8 mouse cellular contexts compared by ENCODE assay signal in the genomic region with DNA sequence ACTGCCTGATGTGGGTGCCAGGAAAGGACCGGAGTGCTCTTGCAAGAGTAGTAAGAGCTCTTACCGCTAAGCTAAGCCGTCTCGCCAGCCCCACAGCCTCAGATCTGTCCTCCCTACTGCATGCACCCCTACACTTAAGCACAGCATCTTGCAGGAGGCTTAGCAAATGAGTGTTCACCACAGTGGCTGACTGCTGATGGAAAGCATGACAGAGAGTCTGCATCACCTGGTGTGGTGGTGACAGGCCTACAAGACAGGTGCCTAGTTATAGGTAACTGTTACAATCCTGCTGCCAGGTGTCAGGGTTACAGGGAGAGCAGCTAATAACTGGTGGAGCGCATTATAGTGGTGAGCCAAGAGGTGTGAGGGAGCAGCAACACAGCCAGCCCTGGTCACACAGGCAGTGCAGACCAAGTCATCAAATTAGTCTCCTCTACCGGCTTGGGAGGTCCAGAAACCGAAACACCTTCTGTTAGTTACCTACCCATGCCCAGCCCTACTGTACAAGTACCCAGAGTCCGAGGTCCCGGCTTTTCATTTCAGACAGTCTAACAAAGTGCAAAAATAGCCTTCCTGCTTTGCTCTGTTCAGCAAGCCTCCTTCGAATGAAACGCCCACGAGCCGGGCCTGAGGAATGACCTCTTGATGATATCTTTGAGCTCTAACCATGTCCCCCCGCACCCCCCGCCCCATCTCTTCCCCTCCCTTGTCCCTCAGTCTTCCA. TPM values are rescaled to one million over a fixed set of nuclear protein-coding genes. Genes with fewer than 3 reads are reported as not detected.
DNase-seq lines count a peak whose midpoint lies in the region; ATAC-seq and TF ChIP-seq lines count a peak whose summit lies in the region.

No protein-coding gene starts in this region.

- peak overlapping the region; percentile 88 for H3K4me3 ChIP-seq in kidney, embryonic 14.5 days (ENCODE audit: low read length)
- peak overlapping the region; percentile 80 for H3K4me3 ChIP-seq in embryonic facial prominence, embryonic 12.5 days
- H3K4me3 ChIP-seq in midbrain, postnatal 0 days (ENCODE audit: low read depth, low read length) = peak overlapping the region; percentile 74

- H3K36me3 ChIP-seq in kidney, embryonic 14.5 days (ENCODE audit: control insufficient read depth, insufficient read depth, low read length) = no peaks in the 10 kb centered on the region
- no peaks in the 10 kb centered on the region for H3K36me3 ChIP-seq in embryonic facial prominence, embryonic 12.5 days
- no peaks in the 10 kb centered on the region for H3K36me3 ChIP-seq in midbrain, postnatal 0 days (ENCODE audit: insufficient read depth, low read length)

- H3K27me3 ChIP-seq in kidney, embryonic 14.5 days (ENCODE audit: control insufficient read depth, insufficient read depth, low read length) = no peaks in the 10 kb centered on the region
- no peaks in the 10 kb centered on the region for H3K27me3 ChIP-seq in embryonic facial prominence, embryonic 12.5 days
- H3K27me3 ChIP-seq in midbrain, postnatal 0 days (ENCODE audit: insufficient read depth, low read length) = no peaks in the 10 kb centered on the region

- peak overlapping the region; percentile 91 for H3K4me2 ChIP-seq in kidney, embryonic 14.5 days (replicated peaks; ENCODE audit: low read depth, low read length)
- peak overlapping the region; percentile 72 for H3K4me2 ChIP-seq in embryonic facial prominence, embryonic 12.5 days (replicated peaks)
- peak overlapping the region; percentile 87 for H3K4me2 ChIP-seq in midbrain, postnatal 0 days (ENCODE audit: low read depth, low read length, poor library complexity, severe bottlenecking)

- H3K4me1 ChIP-seq in kidney, embryonic 14.5 days (ENCODE audit: control insufficient read depth, insufficient read depth, low read length) = peaks cover 42% of the 10 kb centered on the region
- peaks cover 42% of the 10 kb centered on the region for H3K4me1 ChIP-seq in embryonic facial prominence, embryonic 12.5 days
- H3K4me1 ChIP-seq in midbrain, postnatal 0 days (ENCODE audit: insufficient read depth, low read length) = peaks cover 21% of the 10 kb centered on the region

- H3K27ac ChIP-seq in kidney, embryonic 14.5 days (ENCODE audit: low read depth, low read length) = peak overlapping the region; percentile 91
- peak overlapping the region; percentile 86 for H3K27ac ChIP-seq in embryonic facial prominence, embryonic 12.5 days
- H3K27ac ChIP-seq in midbrain, postnatal 0 days (ENCODE audit: low read depth, low read length) = peak overlapping the region; percentile 91

- peak overlapping the region; percentile 91 for H3K9ac ChIP-seq in kidney, embryonic 14.5 days (ENCODE audit: low read depth, low read length)
- H3K9ac ChIP-seq in embryonic facial prominence, embryonic 12.5 days = peak overlapping the region; percentile 88
- H3K9ac ChIP-seq in midbrain, postnatal 0 days (replicated peaks; ENCODE audit: low read length, poor library complexity, severe bottlenecking) = peak overlapping the region; percentile 93

- H3K9me3 ChIP-seq in kidney, embryonic 14.5 days (ENCODE audit: control insufficient read depth, low read length) = no peaks in the 10 kb centered on the region
- H3K9me3 ChIP-seq in embryonic facial prominence, embryonic 12.5 days = no peaks in the 10 kb centered on the region
- no peaks in the 10 kb centered on the region for H3K9me3 ChIP-seq in midbrain, postnatal 0 days (ENCODE audit: low read length)

- 12% methylated on average over 15 of the region's 15 CpGs for WGBS in kidney, embryonic 14.5 days
- 13% methylated on average over 15 of the region's 15 CpGs for WGBS in embryonic facial prominence, embryonic 12.5 days
- 4% methylated on average over 15 of the region's 15 CpGs for WGBS in midbrain, postnatal 0 days

- TF ChIP-seq CTCF in midbrain, postnatal 0 days (IDR thresholded peaks at IDR 0.05) = peak; percentile 9; the same call in 1 of the 2 replicates

- no peak for DNase-seq in kidney, adult 11 months
- DNase-seq in kidney, postnatal 10 days = peak; percentile 65
- peak; percentile 28 for DNase-seq in midbrain, postnatal 0 days (ENCODE audit: low spot score)
- no peak for DNase-seq in spleen, postnatal 14 days (ENCODE audit: low spot score in 2 of 2)
- DNase-seq in thymus, postnatal 25 days = no peak

- ATAC-seq in kidney, embryonic 14.5 days (ENCODE audit: low FRiP score, low TSS enrichment) = peak; percentile 4
- ATAC-seq in embryonic facial prominence, embryonic 12.5 days (ENCODE audit: insufficient number of reproducible peaks, insufficient read depth, low FRiP score, low TSS enrichment) = peak; percentile 6; the same call in 1 of the 2 replicates
- peak; percentile 28 for ATAC-seq in midbrain, postnatal 0 days (ENCODE audit: low FRiP score)
- ATAC-seq in megakaryocyte-erythroid progenitor cell, adult 5-6 weeks (replicated peaks; ENCODE audit: low FRiP score, low TSS enrichment, poor library complexity, severe bottlenecking) = no peak

RNA-seq across cellular contexts. Expression of a gene that starts 0.8 kb away (rescaled TPM):
- 18.2 and 19.9 TPM in 2 replicates for polyA plus RNA-seq in kidney, embryonic 14.5 days (2014; fragmentation: Nextera tagmentation; extraction: Ambion mirVana)
- 48.8 and 54.7 TPM in 2 replicates for polyA plus RNA-seq in embryonic facial prominence, embryonic 12.5 days (2016; fragmentation: Nextera tagmentation; extraction: Ambion mirVana)
- total RNA-seq in midbrain, postnatal 0 days (2014; rRNA removed) = 39.5 and 40.9 TPM in 2 replicates
- polyA plus RNA-seq in midbrain, postnatal 0 days (2015; fragmentation: Nextera tagmentation; extraction: Ambion mirVana) = 17.7 and 18.1 TPM in 2 replicates
- total RNA-seq in megakaryocyte-erythroid progenitor cell, adult 5-6 weeks (2014; fragmentation: Nextera tagmentation) = 9.0 and 16.3 TPM in 2 replicates
- total RNA-seq in megakaryocyte-erythroid progenitor cell, adult 5-6 weeks (2017) = 13.8 TPM in 2 replicates

RNA-seq across cellular contexts. Expression of a gene that starts 28.1 kb away (rescaled TPM):
- 11.2 and 16.2 TPM in 2 replicates for polyA plus RNA-seq in kidney, embryonic 14.5 days (2014; fragmentation: Nextera tagmentation; extraction: Ambion mirVana)
- polyA plus RNA-seq in embryonic facial prominence, embryonic 12.5 days (2016; fragmentation: Nextera tagmentation; extraction: Ambion mirVana) = 28.3 and 32.4 TPM in 2 replicates
- 185 and 264 TPM in 2 replicates for total RNA-seq in midbrain, postnatal 0 days (2014; rRNA removed)
- 424 and 430 TPM in 2 replicates for polyA plus RNA-seq in midbrain, postnatal 0 days (2015; fragmentation: Nextera tagmentation; extraction: Ambion mirVana)
- 30.2 and 47.7 TPM in 2 replicates for total RNA-seq in megakaryocyte-erythroid progenitor cell, adult 5-6 weeks (2014; fragmentation: Nextera tagmentation)
- total RNA-seq in megakaryocyte-erythroid progenitor cell, adult 5-6 weeks (2017) = 6.5 and 10.4 TPM in 2 replicates

Comparison
In these comparisons a context has a peak if more than half of its experiments do, and no peak if none do; other contexts are left out.
1. DNase-seq: peak in kidney, postnatal 10 days (single experiment) and midbrain, postnatal 0 days (single experiment); none in kidney, adult 11 months (single experiment), spleen, postnatal 14 days (0 of 2) and thymus, postnatal 25 days (single experiment).
2. RNA of a gene that starts 28.1 kb away (polyA plus RNA-seq): 424 to 430 TPM in midbrain, postnatal 0 days; 28.3 to 32.4 TPM in embryonic facial prominence, embryonic 12.5 days and 11.2 to 16.2 TPM in kidney, embryonic 14.5 days; every median in the first group is over 10 times any median in the second.
3. Peak in every context shown above with its lines, with median percentiles within 50 percentile points of each other: H3K27ac ChIP-seq, H3K4me2 ChIP-seq, H3K4me3 ChIP-seq and H3K9ac ChIP-seq.